Mouse (Mus musculus): ENCODE results near the gene Sds. TPM values are rescaled to one million over a fixed set of nuclear protein-coding genes. Genes with fewer than 3 reads are reported as not detected.

The Sds gene
- polyA plus RNA-seq, 1 experiment from 2014 or later = not detected

DNA sequence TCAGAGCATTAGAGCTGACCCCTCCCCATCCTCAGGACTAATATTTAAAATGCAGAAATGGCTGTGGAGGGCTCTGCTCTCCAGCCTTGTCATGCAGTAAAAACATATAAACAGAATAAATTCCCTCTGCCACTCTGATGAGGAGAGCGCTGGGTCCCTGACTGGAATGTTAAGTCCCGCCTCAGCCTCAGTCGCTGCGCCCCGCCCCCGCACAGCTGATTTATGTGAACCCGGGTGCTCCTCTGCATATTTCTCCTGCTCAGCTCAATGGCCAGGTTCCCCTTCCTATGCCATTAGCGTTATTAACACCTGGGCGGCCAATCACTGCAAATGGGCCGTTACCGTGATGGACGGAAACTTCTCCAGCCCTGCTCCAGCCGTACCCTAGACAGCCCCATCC is 29.0 kb upstream of the Sds start:
- no peak for ATAC-seq (ENCODE audit: extremely low read depth, insufficient number of reproducible peaks, low FRiP score, low TSS enrichment)
- Histone ChIP-seq H3K4me2 (no peak overlapping the region), H3K9ac (no peak overlapping the region), H3K4me3 (no peak overlapping the region), H3K9me3 (no peaks in the 10 kb centered on the region), H3K4me1 (no peaks in the 10 kb centered on the region), H3K36me3 (no peaks in the 10 kb centered on the region), H3K27ac (replicated peaks) (no peak overlapping the region), H3K27me3 (replicated peaks) (peaks cover 82% of the 10 kb centered on the region)
- 34% methylated on average over 13 of the region's 13 CpGs for WGBS

DNA sequence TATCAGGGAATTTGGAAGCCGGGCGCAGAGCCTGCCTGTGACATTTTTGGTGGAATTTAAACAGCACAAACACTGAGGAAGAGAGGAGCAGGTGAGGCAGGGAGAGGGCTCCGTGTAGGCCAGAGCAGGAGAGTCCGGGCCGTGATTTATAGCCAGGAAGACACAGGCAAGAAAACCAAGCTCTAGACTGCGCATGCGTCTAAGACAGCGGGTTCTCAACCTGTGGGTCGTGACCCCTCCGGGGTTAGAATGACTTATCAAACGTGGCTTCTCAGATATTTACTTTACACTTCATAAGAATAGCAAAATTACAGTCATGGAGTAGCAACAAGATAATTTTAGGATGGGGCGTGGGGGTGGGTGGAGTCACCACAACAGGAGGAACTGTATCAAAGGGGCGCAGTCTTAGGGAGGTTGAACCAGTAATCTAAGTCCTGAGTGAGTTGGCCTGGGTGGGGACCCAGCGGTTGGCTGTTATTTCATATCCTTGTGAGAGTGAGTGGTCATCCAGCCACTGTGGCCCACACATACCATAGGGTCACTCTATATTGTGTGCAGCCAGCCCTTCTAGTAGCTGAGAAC is 21.5 kb upstream of the Sds start:
- Histone ChIP-seq H3K36me3 (no peaks in the 10 kb centered on the region), H3K9ac (no peak overlapping the region), H3K4me1 (no peaks in the 10 kb centered on the region), H3K4me2 (no peak overlapping the region), H3K27me3 (replicated peaks) (peaks cover 66% of the 10 kb centered on the region), H3K9me3 (no peaks in the 10 kb centered on the region), H3K4me3 (no peak overlapping the region), H3K27ac (replicated peaks) (no peak overlapping the region)
- WGBS = 62% methylated on average over 14 of the region's 14 CpGs
- ATAC-seq (ENCODE audit: extremely low read depth, insufficient number of reproducible peaks, low FRiP score, low TSS enrichment) = no peak

DNA sequence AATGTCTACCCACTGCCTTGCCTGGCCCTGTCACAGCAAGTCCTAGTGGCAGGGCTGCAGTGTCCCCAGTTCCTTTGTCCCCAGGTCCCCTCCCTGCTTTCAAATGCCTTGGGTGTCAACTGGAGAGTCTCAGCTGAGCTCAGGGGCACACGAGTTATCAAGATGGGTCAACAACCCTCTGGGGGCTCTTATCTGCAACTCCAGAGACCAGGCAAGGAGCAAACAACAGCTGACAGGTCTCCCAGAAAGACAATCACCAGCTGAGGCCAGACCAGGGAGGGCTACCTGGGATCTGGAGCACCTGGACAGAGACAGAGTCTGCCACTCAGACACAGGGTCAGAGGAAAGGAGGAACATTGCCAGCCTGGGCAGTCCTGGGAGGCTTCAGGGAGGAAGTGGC is 20.1 kb upstream of the Sds start:
- H3K27me3 ChIP-seq (replicated peaks) = peaks cover 68% of the 10 kb centered on the region
- WGBS = 0% methylated on average over 1 of the region's 1 CpGs
- no peaks in the 10 kb centered on the region for H3K9me3 ChIP-seq
- H3K4me1 ChIP-seq = no peaks in the 10 kb centered on the region
- no peaks in the 10 kb centered on the region for H3K36me3 ChIP-seq
- no peak for ATAC-seq (ENCODE audit: extremely low read depth, insufficient number of reproducible peaks, low FRiP score, low TSS enrichment)
- no peak overlapping the region for H3K4me3 ChIP-seq
- H3K27ac ChIP-seq (replicated peaks) = no peak overlapping the region
- H3K9ac ChIP-seq = no peak overlapping the region
- H3K4me2 ChIP-seq = no peak overlapping the region

DNA sequence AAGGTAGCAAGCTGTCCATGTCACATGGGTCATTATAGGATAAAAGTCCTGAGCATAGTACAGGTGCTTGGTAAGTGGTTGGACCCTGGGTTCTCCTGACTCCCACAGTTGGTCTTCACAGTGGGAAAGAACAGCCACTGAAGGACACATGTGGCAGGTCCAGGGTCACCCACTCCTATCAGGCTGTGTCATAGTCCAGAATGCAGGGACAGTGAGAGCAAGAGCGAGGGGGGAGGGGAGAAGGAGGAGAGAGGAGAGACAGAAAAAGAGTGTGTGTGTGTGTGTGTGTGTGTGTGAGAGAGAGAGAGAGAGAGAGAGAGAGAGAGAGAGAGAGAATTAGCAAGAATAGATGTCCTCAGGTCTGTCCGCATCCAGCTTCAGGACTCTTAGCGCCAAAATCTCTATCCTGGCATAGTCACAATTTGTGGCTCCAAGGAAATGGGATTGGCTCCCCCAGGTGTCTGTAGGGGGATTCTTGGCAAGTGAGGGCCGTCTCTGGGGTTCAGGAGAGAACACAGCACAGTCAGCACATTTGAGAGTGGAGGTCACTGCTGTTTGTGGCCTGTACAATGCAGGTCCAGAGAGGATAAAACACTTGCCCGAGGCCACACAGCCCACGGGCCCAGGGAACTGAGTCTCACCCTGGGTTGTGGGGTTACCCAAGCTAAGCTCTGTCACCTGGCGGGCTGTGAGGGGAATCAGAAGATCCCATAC is 19.3 kb upstream of the Sds start:
- no peak overlapping the region for H3K4me3 ChIP-seq
- no peaks in the 10 kb centered on the region for H3K36me3 ChIP-seq
- H3K27me3 ChIP-seq (replicated peaks) = peaks cover 71% of the 10 kb centered on the region
- WGBS = 42% methylated on average over 7 of the region's 7 CpGs
- no peak for ATAC-seq (ENCODE audit: extremely low read depth, insufficient number of reproducible peaks, low FRiP score, low TSS enrichment)
- H3K9me3 ChIP-seq = no peaks in the 10 kb centered on the region
- no peaks in the 10 kb centered on the region for H3K4me1 ChIP-seq
- no peak overlapping the region for H3K27ac ChIP-seq (replicated peaks)
- H3K4me2 ChIP-seq = no peak overlapping the region
- no peak overlapping the region for H3K9ac ChIP-seq

DNA sequence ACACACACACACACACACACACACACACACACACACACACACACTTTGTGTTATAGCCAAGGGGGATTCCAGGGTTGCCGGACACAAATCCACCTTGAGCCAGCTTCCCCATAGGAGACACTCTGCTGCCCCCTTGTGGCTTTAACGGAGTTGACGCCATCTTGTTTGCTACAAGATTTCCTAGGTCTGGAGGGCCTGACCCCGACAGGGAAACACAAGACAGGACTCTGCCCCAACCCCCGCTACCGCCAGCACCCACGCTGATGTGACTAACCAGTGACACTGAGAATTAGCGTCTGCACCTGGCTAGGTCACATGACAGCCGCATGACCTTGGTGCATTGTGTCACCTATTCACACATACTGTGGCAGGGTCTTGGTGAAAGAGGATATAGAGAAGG is 18.7 kb upstream of the Sds start:
- no peaks in the 10 kb centered on the region for H3K9me3 ChIP-seq
- H3K4me3 ChIP-seq = no peak overlapping the region
- H3K27me3 ChIP-seq (replicated peaks) = peaks cover 74% of the 10 kb centered on the region
- no peaks in the 10 kb centered on the region for H3K36me3 ChIP-seq
- H3K27ac ChIP-seq (replicated peaks) = no peak overlapping the region
- no peaks in the 10 kb centered on the region for H3K4me1 ChIP-seq
- H3K9ac ChIP-seq = no peak overlapping the region
- ATAC-seq (ENCODE audit: extremely low read depth, insufficient number of reproducible peaks, low FRiP score, low TSS enrichment) = no peak
- H3K4me2 ChIP-seq = no peak overlapping the region
- 5% methylated on average over 9 of the region's 9 CpGs for WGBS

DNA sequence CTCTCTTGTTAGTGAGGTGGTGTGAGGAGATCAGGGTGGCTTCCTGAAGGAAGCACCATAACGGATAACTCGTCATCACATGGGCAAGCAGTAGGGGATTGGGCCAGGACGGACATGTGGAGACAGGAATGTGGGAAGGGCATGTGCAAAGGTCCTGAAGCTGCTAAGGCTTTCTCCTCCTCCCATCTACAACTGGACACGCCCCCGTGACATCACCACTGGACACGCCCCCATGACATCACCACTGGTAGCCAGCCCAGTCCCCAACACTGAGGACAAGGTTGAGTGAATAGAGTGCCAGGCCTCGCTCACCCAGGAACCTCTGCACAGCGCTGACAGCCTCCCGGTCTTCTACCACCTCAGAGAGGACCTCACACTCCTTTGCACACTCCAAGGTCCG is 17.2 kb upstream of the Sds start:
- Histone ChIP-seq H3K4me1 (no peaks in the 10 kb centered on the region), H3K4me2 (no peak overlapping the region), H3K9me3 (no peaks in the 10 kb centered on the region), H3K9ac (no peak overlapping the region), H3K4me3 (no peak overlapping the region), H3K27me3 (replicated peaks) (peaks cover 77% of the 10 kb centered on the region), H3K27ac (replicated peaks) (no peak overlapping the region), H3K36me3 (no peaks in the 10 kb centered on the region)
- ATAC-seq (ENCODE audit: extremely low read depth, insufficient number of reproducible peaks, low FRiP score, low TSS enrichment) = no peak
- WGBS = 63% methylated on average over 9 of the region's 10 CpGs

DNA sequence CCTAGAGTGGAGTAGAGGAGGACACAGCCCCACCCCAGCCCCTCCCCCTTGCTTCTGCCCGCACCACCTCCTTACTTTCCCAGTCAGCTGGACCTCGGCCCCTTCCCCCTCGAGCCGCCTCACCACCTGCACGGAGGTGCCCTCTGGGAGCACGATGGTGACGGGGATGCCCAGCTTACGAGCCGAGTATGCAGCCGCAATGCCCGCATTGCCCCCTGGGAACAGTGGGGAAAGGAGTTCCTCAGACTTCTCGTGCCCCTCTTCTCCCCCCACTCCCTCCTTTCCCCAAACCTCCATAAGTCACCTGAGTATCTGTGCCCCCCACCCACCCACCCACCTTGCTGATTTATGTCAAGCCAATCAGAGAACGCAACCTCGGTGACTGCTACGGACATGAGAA is 14.4 kb upstream of the Sds start:
- no peak for ATAC-seq (ENCODE audit: extremely low read depth, insufficient number of reproducible peaks, low FRiP score, low TSS enrichment)
- WGBS = 71% methylated on average over 15 of the region's 15 CpGs

DNA sequence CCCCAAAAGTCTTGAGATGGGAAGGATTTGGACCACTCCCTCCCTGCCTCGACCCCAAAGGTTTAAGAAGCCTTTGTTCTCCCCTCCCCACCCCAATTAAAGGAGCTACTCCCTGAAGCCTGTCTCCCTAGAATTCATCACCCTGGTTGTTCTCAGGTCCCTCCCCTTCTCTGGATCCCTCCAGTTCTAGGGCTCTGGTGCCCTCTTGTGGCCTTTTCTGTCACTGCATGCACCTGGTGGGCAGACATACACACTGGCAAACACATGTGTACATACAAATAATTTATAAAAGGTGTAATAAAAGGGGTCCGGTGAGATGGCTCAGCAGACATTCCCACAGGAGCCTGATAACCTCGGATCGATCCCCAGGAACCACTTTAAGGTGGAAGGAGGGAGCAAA is 12.0 kb upstream of the Sds start:
- H3K4me3 ChIP-seq = no peak overlapping the region
- H3K27ac ChIP-seq (replicated peaks) = no peak overlapping the region
- ATAC-seq (ENCODE audit: extremely low read depth, insufficient number of reproducible peaks, low FRiP score, low TSS enrichment) = no peak
- H3K9me3 ChIP-seq = no peaks in the 10 kb centered on the region
- H3K4me2 ChIP-seq = no peak overlapping the region
- H3K9ac ChIP-seq = no peak overlapping the region
- peaks cover 16% of the 10 kb centered on the region for H3K4me1 ChIP-seq
- no peaks in the 10 kb centered on the region for H3K36me3 ChIP-seq
- WGBS = 70% methylated on average over 4 of the region's 4 CpGs
- peaks cover 45% of the 10 kb centered on the region for H3K27me3 ChIP-seq (replicated peaks)

More for the DNA sequence above, 14.4 kb upstream of the Sds start:
- Histone ChIP-seq H3K27ac (replicated peaks) (no peak overlapping the region), H3K9ac (no peak overlapping the region), H3K4me1 (peaks cover 14% of the 10 kb centered on the region), H3K4me2 (no peak overlapping the region), H3K9me3 (no peaks in the 10 kb centered on the region), H3K4me3 (no peak overlapping the region), H3K36me3 (no peaks in the 10 kb centered on the region), H3K27me3 (replicated peaks) (peaks cover 54% of the 10 kb centered on the region)

DNA sequence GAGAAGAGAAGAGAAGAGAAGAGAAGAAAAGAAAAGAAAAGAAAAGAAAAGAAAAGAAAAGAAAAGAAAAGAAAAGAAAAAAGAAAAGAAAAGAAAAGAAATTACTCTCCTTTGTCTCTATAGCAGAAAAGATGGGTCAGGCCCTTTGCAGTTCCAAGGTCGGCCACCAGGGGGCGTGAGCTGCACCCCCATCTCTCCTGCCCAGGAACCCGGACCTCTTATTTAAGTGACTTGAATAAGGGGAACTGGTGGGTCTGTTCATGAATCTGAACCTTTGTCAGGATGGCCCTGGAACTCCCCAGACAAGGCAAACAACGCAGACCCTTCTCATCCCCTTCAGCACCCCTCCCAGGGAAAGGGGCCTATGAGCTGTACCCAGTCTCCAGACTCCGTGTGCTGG is 11.3 kb upstream of the Sds start:
- peaks cover 39% of the 10 kb centered on the region for H3K27me3 ChIP-seq (replicated peaks)
- no peak for ATAC-seq (ENCODE audit: extremely low read depth, insufficient number of reproducible peaks, low FRiP score, low TSS enrichment)
- H3K27ac ChIP-seq (replicated peaks) = no peak overlapping the region
- no peaks in the 10 kb centered on the region for H3K9me3 ChIP-seq
- no peak overlapping the region for H3K4me2 ChIP-seq
- H3K36me3 ChIP-seq = no peaks in the 10 kb centered on the region
- no peak overlapping the region for H3K4me3 ChIP-seq
- H3K4me1 ChIP-seq = peaks cover 16% of the 10 kb centered on the region
- no peak overlapping the region for H3K9ac ChIP-seq
- 44% methylated on average over 5 of the region's 5 CpGs for WGBS

DNA sequence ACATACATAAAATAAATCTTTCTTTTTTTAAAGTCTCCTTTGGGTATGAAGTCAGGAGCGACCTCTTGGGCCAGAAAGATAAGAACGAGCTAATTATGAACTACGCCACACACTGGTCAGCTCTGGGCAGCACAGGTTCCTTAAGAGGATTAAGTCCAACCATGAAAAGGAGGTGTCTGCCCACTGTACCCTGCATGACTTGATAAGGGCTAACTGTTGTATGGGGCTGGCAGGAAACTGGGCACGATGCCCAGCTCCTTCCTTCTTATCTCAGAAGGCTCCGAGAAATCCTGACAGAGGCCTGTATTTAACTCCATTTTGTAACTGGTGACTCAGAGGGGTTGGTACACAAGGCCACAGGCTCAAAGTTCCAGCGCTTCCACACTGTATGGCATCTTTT is 10.5 kb upstream of the Sds start:
- WGBS = 36% methylated on average over 6 of the region's 6 CpGs
- ATAC-seq (ENCODE audit: extremely low read depth, insufficient number of reproducible peaks, low FRiP score, low TSS enrichment) = peak; percentile 43; the same call in 1 of the 2 replicates
- Histone ChIP-seq H3K36me3 (no peaks in the 10 kb centered on the region), H3K27me3 (replicated peaks) (peaks cover 34% of the 10 kb centered on the region), H3K4me3 (no peak overlapping the region), H3K9ac (no peak overlapping the region), H3K9me3 (no peaks in the 10 kb centered on the region), H3K4me1 (peaks cover 16% of the 10 kb centered on the region), H3K27ac (replicated peaks) (peak overlapping the region; percentile 48; the same call in 1 of the 2 replicates), H3K4me2 (no peak overlapping the region)

DNA sequence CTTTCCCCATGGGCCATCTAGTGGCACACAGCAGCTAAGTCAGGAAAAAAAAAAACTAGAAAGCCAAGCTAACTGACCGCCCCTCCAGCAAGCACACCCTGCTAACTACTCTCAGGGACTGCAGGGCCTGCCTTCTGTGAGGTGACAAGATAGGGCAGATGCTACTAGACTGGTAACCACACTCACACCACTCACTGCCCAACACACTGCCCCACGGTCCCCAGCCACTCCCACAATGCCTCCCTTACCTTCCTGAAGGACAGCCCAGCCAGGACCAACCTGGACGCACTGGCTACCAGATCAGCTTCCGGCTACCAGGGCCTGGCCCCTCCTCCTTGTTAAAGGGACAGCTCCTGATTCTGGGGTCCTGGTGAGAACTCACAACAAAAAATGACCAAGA is 9.3 kb upstream of the Sds start:
- peak overlapping the region; percentile 75 for H3K9ac ChIP-seq

DNA sequence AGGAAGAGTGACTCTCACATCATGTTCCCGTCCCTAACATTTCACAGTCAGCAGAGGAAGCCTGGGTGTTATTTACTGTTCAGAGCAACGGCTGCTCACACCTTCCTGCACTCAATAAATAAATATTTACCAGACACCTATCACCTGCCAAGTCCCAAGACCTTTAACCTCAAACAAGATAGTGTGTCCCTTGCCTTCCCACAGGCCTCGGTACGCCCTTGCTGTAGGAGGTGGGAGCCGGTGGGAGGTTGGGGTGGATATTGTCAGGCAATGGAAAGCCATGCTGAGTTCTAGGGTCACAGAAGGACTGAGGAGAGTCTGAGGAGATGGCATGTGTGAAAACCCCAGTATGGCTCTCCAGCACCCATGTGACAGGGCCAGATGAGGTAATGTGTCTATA is 8.0 kb upstream of the Sds start:
- Histone ChIP-seq H3K36me3 (no peaks in the 10 kb centered on the region), H3K4me2 (no peak overlapping the region), H3K9ac (no peak overlapping the region), H3K27me3 (replicated peaks) (peaks cover 20% of the 10 kb centered on the region), H3K4me1 (peaks cover 16% of the 10 kb centered on the region), H3K27ac (replicated peaks) (no peak overlapping the region), H3K4me3 (no peak overlapping the region), H3K9me3 (no peaks in the 10 kb centered on the region)
- WGBS = 66% methylated on average over 5 of the region's 5 CpGs
- no peak for ATAC-seq (ENCODE audit: extremely low read depth, insufficient number of reproducible peaks, low FRiP score, low TSS enrichment)

More for the DNA sequence above, 9.3 kb upstream of the Sds start:
- Histone ChIP-seq H3K4me1 (peaks cover 16% of the 10 kb centered on the region), H3K27me3 (replicated peaks) (peaks cover 25% of the 10 kb centered on the region), H3K36me3 (no peaks in the 10 kb centered on the region), H3K9me3 (no peaks in the 10 kb centered on the region), H3K27ac (replicated peaks) (peak overlapping the region; percentile 57), H3K4me3 (peak overlapping the region; percentile 53), H3K4me2 (peak overlapping the region; percentile 64)
- no peak for ATAC-seq (ENCODE audit: extremely low read depth, insufficient number of reproducible peaks, low FRiP score, low TSS enrichment)
- WGBS = 6% methylated on average over 4 of the region's 4 CpGs
